Mouse (Mus musculus) megakaryocyte, embryonic 14.5 days (primary cell): Measurements from ENCODE around the gene Fam71a.

Experiments used
- FLI1 ChIP-seq: IDR thresholded peaks from 2 replicates; pipeline ENCODE4 v1.6.1; 2012; ENCODE audit warnings: low read length, inconsistent platforms, mixed read lengths
- GATA1 ChIP-seq: IDR thresholded peaks from 3 replicates; pipeline ENCODE4 v1.6.1; 2012; ENCODE audit warnings: mixed read lengths, low read length, inconsistent platforms, borderline replicate concordance

- TF ChIP-seq GATA1 (no peak), FLI1 (no peak)
These were observed 21.8 kb upstream of the Fam71a start for GRCm38 (mm10) chr1:191186386-191186770.
